Mouse (Mus musculus) bone marrow macrophage, adult 2 months (primary cell): Measurements from ENCODE around the gene Mrpl44.

ENCODE experiments used
- CTCF ChIP-seq: IDR thresholded peaks from 2 replicates; pipeline ENCODE4 v1.5.1; 2012; ENCODE audit warnings: low read depth, mild to moderate bottlenecking, low read length, moderate library complexity
- POLR2A ChIP-seq: IDR thresholded peaks from 2 replicates; pipeline ENCODE4 v1.6.1; 2012; ENCODE audit warnings: mild to moderate bottlenecking, low read depth, low read length, borderline replicate concordance

- TF ChIP-seq CTCF (peak; percentile 35; the same call in 1 of the 2 replicates), POLR2A (no peak)
Measured at GRCm38 (mm10) chr1:79786267-79786927, 10.6 kb downstream of the Mrpl44 start.
